Mouse (Mus musculus) fibroblast of lung, adult 2 months (primary cell): ENCODE data around the gene Ptpn21.

Source experiments
- DNase-seq: peaks from one replicate; pipeline ENCODE4 v3.0.0-alpha.2; 2011; ENCODE audit warnings: low read depth

The Ptpn21 gene

DNA sequence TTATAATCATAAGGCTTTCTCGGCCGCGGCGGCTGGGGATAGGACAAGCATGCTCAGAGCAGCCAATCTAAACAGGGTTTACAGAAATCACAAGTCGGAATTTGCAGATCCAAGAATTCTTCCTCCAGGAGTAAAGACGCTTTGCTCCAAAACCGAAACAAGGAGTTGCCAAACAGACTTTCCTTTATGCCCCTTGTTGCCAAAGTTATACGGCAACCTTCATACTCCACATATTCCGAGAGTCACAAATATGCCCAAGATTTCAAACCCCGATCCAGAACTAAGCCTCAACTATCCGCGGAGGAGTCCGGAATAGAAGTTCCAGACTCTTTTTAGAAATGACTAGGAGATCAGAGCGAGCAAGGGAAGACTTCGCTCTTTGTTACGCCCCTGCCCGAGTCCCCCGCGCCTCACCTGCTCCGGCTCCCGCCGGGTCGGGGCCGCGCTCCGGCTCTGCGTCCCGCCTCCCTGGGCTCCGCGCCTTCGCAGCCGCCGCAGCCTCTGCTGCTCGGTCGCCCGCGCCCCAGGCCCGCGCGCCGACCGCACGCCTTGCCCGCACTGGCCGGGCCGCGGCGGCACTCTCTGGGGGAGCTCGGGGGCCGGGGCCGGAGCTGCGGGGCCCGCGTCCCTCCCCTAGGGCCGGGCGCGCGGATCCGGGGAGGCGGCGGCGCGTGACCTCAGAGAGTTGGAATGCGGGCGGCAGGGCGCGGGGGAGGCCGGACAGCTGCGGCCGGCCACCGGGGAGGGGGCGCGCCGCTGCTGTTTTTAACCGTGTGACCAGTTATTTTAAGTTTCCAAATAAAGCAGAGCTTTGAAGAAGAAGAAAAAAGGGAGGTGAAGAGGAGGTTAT is at the start of gene Ptpn21:
Ptpn21 (minus strand) TSS at position 455 of the 850 bp plus-strand sequence.
- no peak for DNase-seq

- DNase-seq = no peak
Observed at GRCm38 (mm10) chr12:98784251-98784650, 47.0 kb upstream of the Ptpn21 start.

DNA sequence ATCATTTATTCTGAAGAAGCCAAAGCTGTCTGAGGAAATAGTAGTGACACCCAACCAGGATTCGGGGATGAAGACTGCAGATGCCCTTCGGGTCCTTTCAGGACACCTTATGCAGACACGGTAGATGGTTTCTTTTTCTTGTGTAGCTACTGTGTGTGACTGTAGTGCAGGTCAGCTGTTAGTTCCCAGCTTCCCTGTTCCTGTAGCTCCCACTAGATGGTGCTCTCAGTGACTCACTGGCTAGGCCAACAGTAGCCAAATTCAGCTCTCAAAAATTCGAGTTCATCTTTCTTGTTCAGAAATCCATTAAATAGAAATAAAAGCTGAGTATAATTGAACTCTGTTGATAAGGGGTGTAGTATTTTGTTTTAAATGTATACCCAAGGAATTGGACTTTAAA is 41.9 kb upstream of the Ptpn21 start:
- DNase-seq = peak; percentile 25

DNA sequence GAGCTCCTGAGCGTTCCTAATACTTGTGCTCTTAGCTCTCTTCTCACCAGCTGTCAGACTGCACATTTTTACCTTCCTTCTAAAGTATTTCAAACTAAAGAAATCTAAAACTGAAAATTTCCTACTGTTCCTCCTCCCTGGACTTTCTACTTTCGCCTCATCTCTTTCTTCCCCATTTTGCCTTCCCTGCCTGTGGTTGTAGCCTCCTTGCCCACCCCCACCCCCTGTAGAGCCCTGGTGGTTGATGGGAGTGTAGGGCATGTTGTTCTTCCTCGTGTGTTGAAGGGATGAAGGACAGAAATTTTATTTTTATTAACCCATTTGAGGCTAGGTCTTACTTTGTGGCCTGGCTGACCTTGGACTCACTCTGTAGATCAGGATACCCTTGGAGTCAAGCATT is 40.3 kb upstream of the Ptpn21 start:
- DNase-seq = no peak

- DNase-seq = no peak
Observed at GRCm38 (mm10) chr12:98766241-98766640, 29.0 kb upstream of the Ptpn21 start.

DNA sequence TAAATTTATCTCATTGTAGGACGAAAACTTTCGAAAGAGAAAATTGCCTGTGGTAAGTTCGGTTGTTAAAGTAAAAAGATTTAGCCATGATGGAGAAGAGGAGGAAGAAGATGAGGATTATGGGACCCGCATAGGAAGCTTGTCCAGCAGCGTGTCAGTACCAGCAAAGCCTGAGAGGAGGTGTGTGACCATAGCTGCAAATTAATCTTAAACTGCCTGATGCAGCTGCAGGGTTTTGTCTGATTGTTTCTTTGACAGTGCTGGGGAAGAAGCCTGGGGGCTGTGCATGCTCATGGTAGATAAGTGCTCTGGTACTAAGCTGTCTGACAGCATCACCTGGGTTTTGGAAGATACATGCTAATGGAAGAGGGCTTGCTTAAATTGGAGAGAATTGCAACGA is 22.5 kb upstream of the Ptpn21 start:
- no peak for DNase-seq

GRCm38 (mm10) chr12:98757636-98758035 is 20.4 kb upstream of the Ptpn21 start:
- DNase-seq = peak; percentile 62

- DNase-seq = no peak
Observed at GRCm38 (mm10) chr12:98747380-98747753, 10.2 kb upstream of the Ptpn21 start.

GRCm38 (mm10) chr12:98746746-98747379 is 9.7 kb upstream of the Ptpn21 start, which contains the start of gene Zc3h14:
Gene Zc3h14 (plus strand): TSS chr12:98746964.
- DNase-seq = peak; percentile 70

GRCm38 (mm10) chr12:98746131-98746530 is 8.9 kb upstream of the Ptpn21 start:
- no peak for DNase-seq

DNA sequence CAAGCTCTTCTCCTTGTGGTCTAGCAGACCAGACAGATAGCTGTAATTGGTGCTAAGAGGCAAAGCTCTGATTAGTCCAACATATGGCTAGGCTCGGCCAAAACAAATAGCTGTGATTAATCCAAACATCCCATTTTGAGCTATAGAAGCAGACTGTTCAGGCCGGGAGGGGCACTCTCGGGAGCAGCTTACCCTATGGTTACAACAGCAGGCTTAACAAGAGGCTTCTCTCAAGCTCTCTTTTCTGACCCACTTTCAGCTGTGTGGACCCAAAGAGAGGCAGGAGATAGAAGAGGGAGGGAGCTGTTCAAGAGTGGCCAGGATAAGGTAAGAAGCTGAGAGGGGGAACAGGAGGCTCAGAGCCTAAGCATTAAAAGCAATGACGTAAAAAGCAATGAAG is 8.4 kb upstream of the Ptpn21 start:
- no peak for DNase-seq

DNA sequence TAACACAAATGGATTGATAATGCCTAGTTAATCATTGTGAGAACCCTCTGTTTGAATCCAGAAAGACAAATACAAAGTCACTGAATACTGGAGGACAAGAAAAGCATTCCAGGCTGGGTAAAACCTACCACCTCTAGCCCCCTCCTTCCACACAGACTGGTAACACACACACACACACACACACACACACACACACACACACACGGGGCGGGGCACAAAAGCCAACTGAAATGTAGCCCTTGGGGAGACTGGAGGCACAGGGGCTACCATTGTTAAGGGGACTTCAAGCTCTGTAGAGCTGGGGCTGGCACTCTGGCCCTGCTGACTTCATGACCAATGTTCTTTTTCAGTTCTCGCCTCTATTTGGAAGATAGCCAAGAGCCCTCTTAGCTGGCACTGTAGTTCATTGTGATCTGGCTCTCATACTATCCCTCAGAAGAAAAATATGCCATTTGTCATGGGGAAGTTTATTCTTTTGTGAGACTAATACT is 3.9 kb upstream of the Ptpn21 start:
- DNase-seq = no peak

DNA sequence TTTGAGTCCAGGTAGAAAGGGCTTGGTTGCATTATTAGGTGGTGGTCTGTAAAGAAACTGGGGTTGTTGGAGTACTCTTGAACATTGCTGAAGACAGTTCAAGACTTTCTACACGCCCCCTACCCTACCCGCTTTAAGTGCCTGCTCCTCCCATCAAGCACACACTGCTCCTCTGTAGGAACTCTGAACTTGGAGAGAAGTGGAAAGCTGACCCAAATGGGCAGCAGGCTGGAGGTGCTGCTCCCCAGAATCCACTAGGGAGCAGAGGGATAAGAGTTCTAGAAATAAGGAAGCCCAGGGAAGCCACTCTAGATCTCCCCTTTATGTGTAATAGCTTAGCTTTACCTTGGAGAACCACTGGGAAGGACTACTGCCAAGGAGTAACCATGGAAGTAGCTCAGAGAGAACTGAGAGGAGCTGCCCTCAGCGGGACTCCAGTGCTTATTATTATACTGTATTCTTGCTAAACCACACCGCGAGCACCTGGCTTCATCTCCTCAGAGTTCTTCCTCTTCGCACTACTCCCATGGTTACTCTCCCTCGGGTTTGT is 671 bp upstream of the Ptpn21 start:
- DNase-seq = no peak

GRCm38 (mm10) chr12:98734880-98735801 is 2.1 kb downstream of the Ptpn21 start:
- DNase-seq = no peak

DNA sequence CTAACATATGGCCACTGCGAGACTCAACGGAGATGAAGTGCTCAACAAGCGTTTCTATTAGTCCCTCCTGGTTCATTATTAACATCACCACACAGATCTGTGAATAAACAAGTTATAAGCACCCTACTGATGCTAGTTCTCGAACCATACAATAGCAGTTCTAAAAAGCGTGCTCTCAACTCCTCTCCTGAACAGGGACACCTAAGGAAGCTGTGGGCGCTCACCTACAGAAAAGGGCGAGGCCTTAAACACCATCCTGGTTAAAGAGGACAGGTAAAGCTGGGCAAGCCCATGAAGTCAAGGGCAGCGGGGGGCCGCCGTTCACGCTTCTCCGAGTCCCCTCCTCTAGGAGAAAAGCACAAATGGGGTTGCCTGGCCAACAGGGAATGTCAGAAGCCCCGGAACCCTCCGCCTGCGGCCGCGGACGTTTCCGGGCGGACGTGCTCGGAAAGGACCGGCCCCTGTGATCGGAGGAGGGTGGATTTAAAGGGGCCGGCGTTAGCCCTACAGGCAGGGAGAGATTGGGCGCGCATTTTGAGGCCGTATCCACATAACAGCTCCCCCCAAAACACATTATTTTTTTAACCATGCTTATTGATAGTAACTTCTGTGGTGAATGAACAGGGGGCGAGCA is 2.8 kb downstream of the Ptpn21 start:
- DNase-seq = peak; percentile 56

DNA sequence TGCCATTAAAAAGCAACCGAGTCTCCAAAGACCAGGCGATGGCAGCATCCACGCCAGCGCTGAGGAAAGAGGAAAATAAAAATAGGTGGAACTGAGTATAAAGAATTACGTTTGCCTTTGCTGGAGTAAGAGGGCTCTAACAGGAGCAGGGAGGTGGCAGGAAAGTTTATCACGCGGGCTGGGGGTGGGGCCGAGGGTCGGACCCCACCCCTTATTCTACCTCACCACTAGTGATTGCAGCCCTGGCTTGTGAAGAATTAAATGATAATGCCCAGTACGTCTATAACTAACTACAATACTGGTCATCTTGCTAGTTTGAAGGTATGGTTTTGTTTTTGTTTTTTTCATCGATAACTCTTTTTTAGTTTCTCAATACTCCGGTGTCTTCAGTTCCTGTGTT is 3.4 kb downstream of the Ptpn21 start:
- no peak for DNase-seq

DNA sequence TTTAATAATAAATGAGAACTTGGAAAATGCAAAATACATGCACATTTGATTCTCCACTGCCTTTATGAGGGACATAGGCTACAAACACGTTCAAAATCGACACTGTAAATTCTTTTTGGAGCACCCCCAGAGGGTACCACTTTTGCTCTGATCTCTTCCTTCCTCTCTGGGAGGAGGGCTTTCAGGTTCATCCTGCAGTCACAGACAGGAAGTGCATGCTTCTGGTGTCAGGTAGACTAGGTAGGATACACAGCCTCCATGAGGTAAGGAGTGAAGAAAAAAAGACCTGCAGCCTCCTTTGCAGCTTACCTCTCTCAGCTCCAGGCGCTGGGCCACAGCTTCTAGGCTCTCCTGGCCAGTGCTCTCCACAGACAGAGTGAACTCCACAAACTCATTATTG is 4.0 kb downstream of the Ptpn21 start:
- DNase-seq = no peak

DNA sequence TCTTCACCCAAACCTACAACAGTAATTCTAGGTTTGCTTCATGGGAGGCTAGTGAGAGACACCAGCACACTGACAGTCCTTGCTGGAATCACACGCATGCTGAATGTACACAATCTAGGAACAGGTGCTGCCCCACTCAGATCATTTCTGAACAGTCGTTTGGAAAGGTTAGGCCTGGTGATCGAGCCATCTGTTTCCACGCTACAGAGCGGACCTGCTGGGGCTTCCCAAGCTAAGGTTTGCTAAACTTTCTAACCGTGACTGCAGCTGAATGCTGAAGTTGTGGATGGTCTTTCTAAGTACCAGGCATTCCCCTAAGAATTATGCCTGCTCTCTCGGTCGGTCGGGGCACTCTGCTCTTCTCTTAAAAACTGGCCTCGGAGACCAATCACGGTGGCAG is 6.5 kb downstream of the Ptpn21 start:
- no peak for DNase-seq

DNA sequence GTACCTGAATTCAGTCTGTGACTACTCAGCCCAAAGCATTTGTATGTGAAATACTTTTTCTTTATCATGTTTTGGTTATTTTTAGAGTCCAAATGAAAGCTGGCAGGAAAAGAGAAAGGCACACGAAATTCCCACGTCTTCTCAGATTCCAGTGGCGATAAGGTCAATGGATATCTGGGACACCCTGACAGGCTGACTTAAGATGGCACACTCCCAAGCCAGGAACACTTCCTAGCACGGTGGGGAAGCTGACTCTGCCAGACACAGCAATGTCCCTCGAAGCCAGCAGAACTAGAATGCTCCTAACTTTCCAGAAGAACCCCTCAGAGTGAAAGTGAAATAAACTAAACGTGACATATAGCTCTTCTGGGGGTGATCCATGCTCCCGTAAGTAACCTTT is 10.0 kb downstream of the Ptpn21 start:
- DNase-seq = no peak

DNA sequence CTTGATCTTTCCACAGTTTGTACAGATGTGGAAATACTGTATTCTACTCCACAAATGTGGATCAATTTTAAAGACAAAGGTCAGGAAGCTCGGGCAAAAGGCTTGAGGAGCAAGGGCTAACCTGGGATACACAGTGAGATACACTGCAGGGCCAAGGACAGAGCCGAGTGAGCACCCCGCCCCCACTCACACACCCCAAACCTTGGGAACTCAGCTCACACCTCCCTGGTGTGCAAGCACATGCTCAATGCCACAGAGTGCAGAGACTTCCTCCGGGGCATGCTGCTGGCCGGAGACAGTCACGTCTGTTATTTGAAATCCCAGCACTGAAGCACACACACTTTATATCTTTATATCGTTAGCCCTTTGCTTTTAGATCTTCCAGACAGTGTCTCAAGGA is 11.1 kb downstream of the Ptpn21 start:
- no peak for DNase-seq

DNA sequence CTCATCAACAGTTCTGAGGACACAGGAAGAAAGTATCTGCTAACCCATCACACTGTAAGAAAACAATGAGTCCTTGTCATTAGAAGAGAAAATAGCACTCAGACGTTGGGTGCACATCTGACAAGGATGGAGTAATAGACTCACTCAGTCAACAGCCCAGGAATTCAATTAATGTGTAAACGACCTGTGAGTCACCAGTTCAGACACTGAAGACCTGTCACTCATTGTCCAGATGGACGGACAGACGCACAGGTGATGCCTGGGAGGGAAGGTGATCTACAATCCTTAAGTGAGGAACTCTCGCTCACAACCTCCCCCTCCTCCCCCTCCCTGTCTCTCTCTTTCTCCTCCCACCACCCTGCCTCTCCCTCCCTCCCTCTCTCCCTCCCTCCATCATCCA is 12.2 kb downstream of the Ptpn21 start:
- no peak for DNase-seq

GRCm38 (mm10) chr12:98724224-98724623 is 13.0 kb downstream of the Ptpn21 start:
- no peak for DNase-seq
